Mouse (Mus musculus): ENCODE measurements around the gene Gpbp1. TPM values are rescaled to one million over a fixed set of nuclear protein-coding genes. Genes with fewer than 3 reads are reported as not detected.

Gpbp1 gene
- polyA plus RNA-seq, 1 experiment from 2014 or later = 107 TPM

DNA sequence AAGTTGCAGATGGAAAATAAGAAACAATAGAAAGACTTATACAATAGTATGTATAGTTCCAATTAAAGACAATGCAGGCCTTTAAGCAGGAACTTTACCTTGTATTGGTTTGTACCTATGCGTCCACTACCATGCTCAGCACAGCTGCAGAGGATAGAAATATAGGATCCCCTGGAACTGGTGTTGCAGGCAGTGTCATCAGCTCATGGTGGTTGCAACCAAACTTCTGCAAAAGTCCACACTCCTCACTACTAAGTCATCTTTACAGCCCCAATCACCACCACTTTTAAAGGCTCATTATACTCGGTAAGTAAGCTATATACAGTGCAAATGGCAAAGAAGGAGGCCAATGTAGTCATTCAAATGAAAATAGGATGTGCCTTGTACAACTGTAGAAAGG lies 12.2 kb downstream of the Gpbp1 start:
- no peak overlapping the region for H3K27ac ChIP-seq (ENCODE audit: low read length)
- H3K9me3 ChIP-seq (ENCODE audit: control insufficient read depth, low read length) = no peaks in the 10 kb centered on the region
- no peak overlapping the region for H3K4me3 ChIP-seq (replicated peaks; ENCODE audit: low read length)
- H3K4me1 ChIP-seq (replicated peaks; ENCODE audit: control insufficient read depth, insufficient read depth, low read length) = peaks cover 15% of the 10 kb centered on the region
- no peak for ATAC-seq
- no peak overlapping the region for H3K4me2 ChIP-seq (ENCODE audit: low read length)
- no peaks in the 10 kb centered on the region; the same call in 1 of the 2 replicates for H3K36me3 ChIP-seq (ENCODE audit: control insufficient read depth, insufficient read depth)
- 82% methylated on average over 2 of the region's 2 CpGs for WGBS
- no peaks in the 10 kb centered on the region for H3K27me3 ChIP-seq (replicated peaks; ENCODE audit: control insufficient read depth, insufficient read depth, low read length)
- no peak overlapping the region for H3K9ac ChIP-seq (replicated peaks; ENCODE audit: low read depth, low read length)

- Histone ChIP-seq H3K4me2 (ENCODE audit: low read length) (no peak overlapping the region), H3K4me1 (replicated peaks; ENCODE audit: control insufficient read depth, insufficient read depth, low read length) (peaks cover 16% of the 10 kb centered on the region), H3K36me3 (ENCODE audit: control insufficient read depth, insufficient read depth) (no peaks in the 10 kb centered on the region), H3K4me3 (replicated peaks; ENCODE audit: low read length) (no peak overlapping the region), H3K9me3 (ENCODE audit: control insufficient read depth, low read length) (no peaks in the 10 kb centered on the region), H3K9ac (replicated peaks; ENCODE audit: low read depth, low read length) (no peak overlapping the region), H3K27ac (ENCODE audit: low read length) (no peak overlapping the region), H3K27me3 (replicated peaks; ENCODE audit: control insufficient read depth, insufficient read depth, low read length) (no peaks in the 10 kb centered on the region)
- WGBS = 62% methylated on average over 3 of the region's 3 CpGs
- no peak for ATAC-seq
These were observed 19.2 kb downstream of the Gpbp1 start for GRCm38 (mm10) chr13:111470562-111471237.

DNA sequence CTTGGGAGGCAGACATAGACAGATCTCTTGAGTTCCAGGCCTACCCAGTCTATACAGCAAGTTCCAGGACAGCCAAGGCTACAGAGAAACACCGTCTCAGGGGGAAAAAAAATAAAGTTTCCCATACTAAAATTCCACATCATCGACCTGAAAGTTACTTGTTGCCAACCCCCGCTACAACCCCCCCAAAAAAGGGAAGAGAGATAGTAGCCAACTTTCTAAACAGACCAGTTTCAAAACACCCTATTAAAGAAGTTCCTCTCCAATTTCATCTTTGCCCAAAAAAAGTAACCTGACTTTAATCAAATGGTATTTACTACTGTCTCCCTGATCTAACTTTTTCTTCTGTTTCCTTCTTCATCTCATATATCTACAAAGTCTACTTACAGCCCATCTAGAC lies 22.6 kb downstream of the Gpbp1 start:
- no peak overlapping the region for H3K4me2 ChIP-seq (ENCODE audit: low read length)
- H3K36me3 ChIP-seq (ENCODE audit: control insufficient read depth, insufficient read depth) = no peaks in the 10 kb centered on the region
- H3K27ac ChIP-seq (ENCODE audit: low read length) = no peak overlapping the region
- H3K9ac ChIP-seq (replicated peaks; ENCODE audit: low read depth, low read length) = no peak overlapping the region
- no peaks in the 10 kb centered on the region for H3K27me3 ChIP-seq (replicated peaks; ENCODE audit: control insufficient read depth, insufficient read depth, low read length)
- H3K4me3 ChIP-seq (replicated peaks; ENCODE audit: low read length) = no peak overlapping the region
- WGBS = 93% methylated on average over 3 of the region's 3 CpGs
- no peaks in the 10 kb centered on the region for H3K9me3 ChIP-seq (ENCODE audit: control insufficient read depth, low read length)
- H3K4me1 ChIP-seq (replicated peaks; ENCODE audit: control insufficient read depth, insufficient read depth, low read length) = peaks cover 4% of the 10 kb centered on the region; the same call in 1 of the 2 replicates
- no peak for ATAC-seq

DNA sequence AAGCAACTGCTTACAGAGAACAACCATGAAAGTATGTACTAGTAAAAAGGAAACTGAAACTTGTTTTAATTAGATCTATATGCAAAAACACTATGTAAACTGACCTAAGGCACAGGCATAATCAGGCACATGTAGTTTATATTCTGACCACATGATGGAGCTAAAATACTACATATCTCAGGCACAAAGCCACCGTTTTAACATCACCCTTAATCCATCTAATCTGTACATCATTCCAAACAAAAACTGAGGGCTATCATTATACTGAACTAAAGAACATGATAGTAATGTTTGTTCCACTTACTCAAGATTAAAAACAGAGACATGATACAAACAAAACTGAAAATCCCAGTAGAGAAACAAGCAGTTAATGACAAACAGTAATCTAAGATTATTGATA lies 28.5 kb downstream of the Gpbp1 start:
- Histone ChIP-seq H3K27ac (ENCODE audit: low read length) (no peak overlapping the region), H3K4me3 (replicated peaks; ENCODE audit: low read length) (no peak overlapping the region), H3K27me3 (replicated peaks; ENCODE audit: control insufficient read depth, insufficient read depth, low read length) (no peaks in the 10 kb centered on the region), H3K9me3 (ENCODE audit: control insufficient read depth, low read length) (no peaks in the 10 kb centered on the region), H3K4me2 (ENCODE audit: low read length) (no peak overlapping the region), H3K4me1 (replicated peaks; ENCODE audit: control insufficient read depth, insufficient read depth, low read length) (0 out of 2 replicates have a peak, but pooled peaks cover 2% of the 10 kb centered on the region), H3K9ac (replicated peaks; ENCODE audit: low read depth, low read length) (no peak overlapping the region), H3K36me3 (ENCODE audit: control insufficient read depth, insufficient read depth) (no peaks in the 10 kb centered on the region)
- WGBS = 0% methylated on average over 1 of the region's 1 CpGs
- peak; percentile 69 for ATAC-seq

- no peaks in the 10 kb centered on the region for H3K4me1 ChIP-seq (replicated peaks; ENCODE audit: control insufficient read depth, insufficient read depth, low read length)
- H3K27me3 ChIP-seq (replicated peaks; ENCODE audit: control insufficient read depth, insufficient read depth, low read length) = no peaks in the 10 kb centered on the region
- ATAC-seq = no peak
- H3K36me3 ChIP-seq (ENCODE audit: control insufficient read depth, insufficient read depth) = no peaks in the 10 kb centered on the region
- no peak overlapping the region for H3K27ac ChIP-seq (ENCODE audit: low read length)
- H3K4me3 ChIP-seq (replicated peaks; ENCODE audit: low read length) = no peak overlapping the region
- no peaks in the 10 kb centered on the region for H3K9me3 ChIP-seq (ENCODE audit: control insufficient read depth, low read length)
- WGBS = 76% methylated on average over 2 of the region's 2 CpGs
- H3K9ac ChIP-seq (replicated peaks; ENCODE audit: low read depth, low read length) = no peak overlapping the region
- H3K4me2 ChIP-seq (ENCODE audit: low read length) = no peak overlapping the region
These were observed 33.1 kb downstream of the Gpbp1 start for GRCm38 (mm10) chr13:111456790-111457189.

DNA sequence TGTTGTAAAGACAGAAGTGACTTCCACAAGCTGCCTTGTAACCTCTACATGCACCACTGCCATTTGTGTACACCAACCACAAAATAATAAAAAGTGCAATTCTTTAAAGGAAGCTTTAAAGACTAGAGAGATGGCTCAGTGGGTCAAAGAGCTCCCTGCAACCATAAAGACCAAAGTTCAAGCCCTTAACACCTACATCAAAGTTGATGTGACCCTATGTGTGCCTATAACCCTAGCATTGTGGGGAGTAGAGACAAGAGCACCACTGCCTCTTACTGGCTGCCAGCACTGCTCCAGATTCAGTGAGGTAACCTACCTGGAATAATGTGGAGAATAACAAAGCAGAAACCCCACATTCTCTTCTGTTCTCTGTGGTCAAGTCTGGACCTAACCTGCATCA lies 45.6 kb downstream of the Gpbp1 start:
- Histone ChIP-seq H3K9me3 (ENCODE audit: control insufficient read depth, low read length) (no peaks in the 10 kb centered on the region), H3K4me1 (replicated peaks; ENCODE audit: control insufficient read depth, insufficient read depth, low read length) (no peaks in the 10 kb centered on the region), H3K9ac (replicated peaks; ENCODE audit: low read depth, low read length) (no peak overlapping the region), H3K36me3 (ENCODE audit: control insufficient read depth, insufficient read depth) (peaks cover 5% of the 10 kb centered on the region; the same call in 1 of the 2 replicates), H3K4me2 (ENCODE audit: low read length) (no peak overlapping the region), H3K27ac (ENCODE audit: low read length) (no peak overlapping the region), H3K4me3 (replicated peaks; ENCODE audit: low read length) (no peak overlapping the region), H3K27me3 (replicated peaks; ENCODE audit: control insufficient read depth, insufficient read depth, low read length) (no peaks in the 10 kb centered on the region)
- ATAC-seq = no peak

GRCm38 (mm10) chr13:111431174-111431573 lies 58.7 kb downstream of the Gpbp1 start:
- 84% methylated on average over 1 of the region's 1 CpGs for WGBS
- H3K4me3 ChIP-seq (replicated peaks; ENCODE audit: low read length) = no peak overlapping the region
- no peak for ATAC-seq
- H3K27ac ChIP-seq (ENCODE audit: low read length) = no peak overlapping the region
- peaks cover 8% of the 10 kb centered on the region for H3K36me3 ChIP-seq (ENCODE audit: control insufficient read depth, insufficient read depth)
- no peak overlapping the region for H3K4me2 ChIP-seq (ENCODE audit: low read length)
- H3K4me1 ChIP-seq (replicated peaks; ENCODE audit: control insufficient read depth, insufficient read depth, low read length) = no peaks in the 10 kb centered on the region
- H3K27me3 ChIP-seq (replicated peaks; ENCODE audit: control insufficient read depth, insufficient read depth, low read length) = no peaks in the 10 kb centered on the region
- no peak overlapping the region for H3K9ac ChIP-seq (replicated peaks; ENCODE audit: low read depth, low read length)
- no peaks in the 10 kb centered on the region for H3K9me3 ChIP-seq (ENCODE audit: control insufficient read depth, low read length)

GRCm38 (mm10) chr13:111421330-111421729 lies 68.6 kb downstream of the Gpbp1 start:
- Histone ChIP-seq H3K27ac (ENCODE audit: low read length) (no peak overlapping the region), H3K27me3 (replicated peaks; ENCODE audit: control insufficient read depth, insufficient read depth, low read length) (no peaks in the 10 kb centered on the region), H3K9me3 (ENCODE audit: control insufficient read depth, low read length) (no peaks in the 10 kb centered on the region), H3K4me1 (replicated peaks; ENCODE audit: control insufficient read depth, insufficient read depth, low read length) (no peaks in the 10 kb centered on the region), H3K36me3 (ENCODE audit: control insufficient read depth, insufficient read depth) (peaks cover 2% of the 10 kb centered on the region; the same call in 1 of the 2 replicates), H3K4me3 (replicated peaks; ENCODE audit: low read length) (no peak overlapping the region), H3K4me2 (ENCODE audit: low read length) (no peak overlapping the region), H3K9ac (replicated peaks; ENCODE audit: low read depth, low read length) (no peak overlapping the region)
- ATAC-seq = 0 out of 2 replicates have a peak, but pooled peaks have one; percentile 36

GRCm38 (mm10) chr13:111418087-111418486 lies 71.8 kb downstream of the Gpbp1 start:
- no peak overlapping the region for H3K4me3 ChIP-seq (replicated peaks; ENCODE audit: low read length)
- no peak overlapping the region for H3K9ac ChIP-seq (replicated peaks; ENCODE audit: low read depth, low read length)
- no peaks in the 10 kb centered on the region for H3K4me1 ChIP-seq (replicated peaks; ENCODE audit: control insufficient read depth, insufficient read depth, low read length)
- H3K4me2 ChIP-seq (ENCODE audit: low read length) = no peak overlapping the region
- ATAC-seq = no peak
- H3K27me3 ChIP-seq (replicated peaks; ENCODE audit: control insufficient read depth, insufficient read depth, low read length) = no peaks in the 10 kb centered on the region
- no peak overlapping the region for H3K27ac ChIP-seq (ENCODE audit: low read length)
- 71% methylated on average over 2 of the region's 2 CpGs for WGBS
- H3K9me3 ChIP-seq (ENCODE audit: control insufficient read depth, low read length) = no peaks in the 10 kb centered on the region
- no peaks in the 10 kb centered on the region for H3K36me3 ChIP-seq (ENCODE audit: control insufficient read depth, insufficient read depth)

DNA sequence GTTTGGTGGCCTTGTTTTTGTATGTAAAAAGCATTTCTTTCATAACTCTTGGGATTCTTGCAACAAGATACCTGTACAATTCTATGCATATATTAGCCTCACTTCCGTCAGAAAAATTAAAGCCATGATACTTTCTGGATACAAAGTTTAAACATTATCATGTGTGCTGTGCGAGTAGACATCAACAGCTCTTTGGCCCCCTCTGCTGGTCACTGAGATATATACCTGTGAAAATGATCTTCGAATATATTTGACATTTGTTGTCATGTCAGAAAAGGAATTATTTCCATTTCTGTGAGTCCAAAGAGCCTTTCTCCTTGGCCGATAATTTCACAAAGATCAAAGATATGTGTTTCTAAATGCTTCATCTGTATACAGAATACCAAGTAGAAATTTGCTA lies 76.8 kb downstream of the Gpbp1 start:
- no peaks in the 10 kb centered on the region for H3K36me3 ChIP-seq (ENCODE audit: control insufficient read depth, insufficient read depth)
- H3K4me2 ChIP-seq (ENCODE audit: low read length) = no peak overlapping the region
- 39% methylated on average over 4 of the region's 4 CpGs for WGBS
- H3K4me3 ChIP-seq (replicated peaks; ENCODE audit: low read length) = no peak overlapping the region
- H3K4me1 ChIP-seq (replicated peaks; ENCODE audit: control insufficient read depth, insufficient read depth, low read length) = no peaks in the 10 kb centered on the region
- no peaks in the 10 kb centered on the region for H3K27me3 ChIP-seq (replicated peaks; ENCODE audit: control insufficient read depth, insufficient read depth, low read length)
- H3K9me3 ChIP-seq (ENCODE audit: control insufficient read depth, low read length) = no peaks in the 10 kb centered on the region
- ATAC-seq = no peak
- H3K9ac ChIP-seq (replicated peaks; ENCODE audit: low read depth, low read length) = no peak overlapping the region
- H3K27ac ChIP-seq (ENCODE audit: low read length) = no peak overlapping the region
